Mouse (Mus musculus) neural tube, embryonic 15.5 days (tissue): ENCODE results near the gene Crtc1. TPM values are rescaled to one million over a fixed set of nuclear protein-coding genes. Genes with fewer than 3 reads are reported as not detected.

Experiments
- ATAC-seq: fragments of 200-750 bp; cut with Nextera tagmentation; 2 replicates; pipeline ENCODE4 v1.8.0; 2017; ENCODE audit warnings: mild to moderate bottlenecking, moderate TSS enrichment, moderate library complexity; ENCODE audit not compliant: low FRiP score
- H3K27ac ChIP-seq: fragments of 300-500 bp; sonication (generic); replicated peaks from 2 replicates; pipeline ENCODE4 v1.5.1; 2015; ENCODE audit warnings: mild to moderate bottlenecking, inconsistent platforms
- H3K27me3 ChIP-seq: fragments of 300-500 bp; sonication (generic); replicated peaks from 2 replicates; pipeline ENCODE4 v1.6.1; 2015; ENCODE audit warnings: inconsistent platforms
- H3K36me3 ChIP-seq: fragments of 300-500 bp; sonication (generic); 2 replicates; pipeline ENCODE4 v1.6.1; 2015; ENCODE audit warnings: inconsistent platforms
- H3K4me1 ChIP-seq: fragments of 300-500 bp; sonication (generic); 2 replicates; pipeline ENCODE4 v1.6.1; 2015; ENCODE audit warnings: inconsistent platforms
- H3K4me2 ChIP-seq: fragments of 300-500 bp; sonication (generic); 2 replicates; pipeline ENCODE4 v1.6.1; 2015; ENCODE audit warnings: inconsistent platforms, mild to moderate bottlenecking, moderate library complexity
- H3K4me3 ChIP-seq: fragments of 300-500 bp; sonication (generic); replicated peaks from 2 replicates; pipeline ENCODE4 v1.5.1; 2015; ENCODE audit warnings: mild to moderate bottlenecking, inconsistent platforms
- H3K9ac ChIP-seq: fragments of 300-500 bp; sonication (generic); replicated peaks from 2 replicates; pipeline ENCODE4 v1.6.1; 2015; ENCODE audit warnings: mild to moderate bottlenecking, inconsistent platforms
- H3K9me3 ChIP-seq: fragments of 300-500 bp; sonication (generic); replicated peaks from 2 replicates; pipeline ENCODE4 v1.6.1; 2016; ENCODE audit warnings: inconsistent platforms
- WGBS: fragments of 180-500 bp; shearing (Covaris S2); methylation state at CpG from one replicate; pipeline ENCODE4 v1.1.7; 2015; ENCODE audit warnings: mixed read lengths; 5-methylcytosine and 5-hydroxymethylcytosine counted together
- polyA plus RNA-seq: library from polyadenylated mRNA; unstranded; fragments of >200 nt; fragmentation: Nextera tagmentation; extraction: Ambion mirVana; gene quantifications from 2 replicates; pipeline ENCODE4 v1.2.1, GENCODE M21; 2015

Gene Crtc1
- polyA plus RNA-seq, 1 experiment from 2014 or later, result 45.6 TPM

DNA sequence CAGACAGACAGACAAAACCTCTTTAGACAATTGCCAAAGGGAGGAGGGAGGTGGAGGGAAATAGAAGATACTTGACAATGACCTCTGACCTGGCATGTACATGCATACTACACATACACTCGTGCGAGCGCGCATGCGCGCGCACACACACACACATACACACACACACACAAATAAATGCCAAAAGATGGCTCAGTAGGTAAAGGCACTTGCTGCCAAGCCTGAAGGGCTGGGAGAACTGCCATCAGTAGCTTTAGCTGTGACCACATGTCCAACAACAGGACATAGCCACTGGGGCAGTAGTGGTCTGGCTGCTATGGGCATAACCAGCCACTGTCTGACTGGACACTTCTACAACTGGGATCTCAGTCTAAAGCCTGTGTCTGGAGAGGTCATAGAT lies 32.5 kb upstream of the Crtc1 start:
- Histone ChIP-seq H3K4me2 (no peak overlapping the region), H3K4me3 (no peak overlapping the region), H3K36me3 (0 out of 2 replicates have a peak, but pooled peaks cover 3% of the 10 kb centered on the region), H3K4me1 (peaks cover 49% of the 10 kb centered on the region), H3K9ac (no peak overlapping the region), H3K27ac (no peak overlapping the region), H3K27me3 (no peaks in the 10 kb centered on the region), H3K9me3 (no peaks in the 10 kb centered on the region)
- ATAC-seq, result no peak
- WGBS, result 97% methylated on average over 7 of the region's 7 CpGs

DNA sequence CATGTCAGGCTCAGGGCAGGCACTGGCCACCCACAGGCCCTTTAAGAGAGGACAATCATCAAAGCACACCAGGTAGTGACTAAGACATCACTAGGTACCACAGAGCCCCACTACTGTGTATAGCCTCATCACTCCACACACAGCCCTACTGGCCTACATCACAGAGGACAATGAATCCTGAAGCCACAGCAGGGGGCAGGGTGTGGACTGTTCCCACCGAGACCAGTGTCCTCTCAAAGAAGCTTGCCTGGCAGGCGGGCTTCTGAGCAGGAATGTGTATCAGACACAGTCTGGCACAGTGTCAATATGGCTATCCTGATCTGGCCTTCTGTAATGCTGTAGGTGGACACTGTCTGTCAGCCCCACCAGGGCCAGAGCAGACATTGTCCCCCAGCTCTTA lies 30.6 kb upstream of the Crtc1 start:
- peaks cover 39% of the 10 kb centered on the region for H3K4me1 ChIP-seq
- H3K27me3 ChIP-seq, result no peaks in the 10 kb centered on the region
- H3K4me3 ChIP-seq, result no peak overlapping the region
- no peaks in the 10 kb centered on the region for H3K9me3 ChIP-seq
- no peak overlapping the region for H3K9ac ChIP-seq
- 0 out of 2 replicates have a peak overlapping the region, but pooled peaks have one; percentile 37 for H3K27ac ChIP-seq
- ATAC-seq, result no peak; the same call in 1 of the 2 replicates
- no peaks in the 10 kb centered on the region for H3K36me3 ChIP-seq
- 58% methylated on average over 2 of the region's 2 CpGs for WGBS
- no peak overlapping the region for H3K4me2 ChIP-seq

DNA sequence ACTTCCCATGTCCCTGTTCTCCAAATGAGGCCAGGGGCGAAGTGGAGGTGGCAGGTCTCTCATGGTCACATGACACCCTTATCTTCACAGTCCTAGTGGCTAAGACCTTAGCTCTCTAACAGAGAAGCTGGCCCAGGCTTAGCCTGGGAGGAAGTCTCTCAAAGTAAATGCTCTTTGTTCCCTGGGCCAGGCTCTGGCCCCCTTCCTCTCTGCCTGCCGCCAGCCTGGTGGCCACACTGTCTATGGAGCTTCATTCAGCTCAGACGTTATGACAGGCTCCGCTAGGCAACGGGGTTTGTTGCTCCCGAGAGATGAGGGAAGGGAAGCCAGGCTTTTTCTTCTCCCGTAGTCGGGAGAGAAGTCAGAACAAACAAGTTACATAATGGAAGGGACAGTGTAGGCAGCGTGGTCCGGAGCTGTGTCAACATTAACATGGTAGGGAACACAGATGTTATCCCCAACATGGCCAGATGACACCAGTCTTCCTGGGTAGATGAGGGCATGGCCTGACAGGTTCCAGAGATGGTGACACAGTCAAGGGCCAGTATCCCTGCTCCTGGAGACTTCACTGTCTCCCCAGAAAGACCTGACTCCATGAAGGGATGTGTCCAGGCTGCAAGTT lies 30.0 kb upstream of the Crtc1 start:
- Histone ChIP-seq H3K27me3 (no peaks in the 10 kb centered on the region), H3K36me3 (no peaks in the 10 kb centered on the region), H3K27ac (peak overlapping the region; percentile 37; the same call in 1 of the 2 replicates), H3K4me2 (no peak overlapping the region), H3K9me3 (no peaks in the 10 kb centered on the region), H3K4me1 (peaks cover 37% of the 10 kb centered on the region), H3K4me3 (no peak overlapping the region), H3K9ac (no peak overlapping the region)
- WGBS, result 35% methylated on average over 10 of the region's 10 CpGs
- 0 out of 2 replicates have a peak, but pooled peaks have one; percentile 45 for ATAC-seq

DNA sequence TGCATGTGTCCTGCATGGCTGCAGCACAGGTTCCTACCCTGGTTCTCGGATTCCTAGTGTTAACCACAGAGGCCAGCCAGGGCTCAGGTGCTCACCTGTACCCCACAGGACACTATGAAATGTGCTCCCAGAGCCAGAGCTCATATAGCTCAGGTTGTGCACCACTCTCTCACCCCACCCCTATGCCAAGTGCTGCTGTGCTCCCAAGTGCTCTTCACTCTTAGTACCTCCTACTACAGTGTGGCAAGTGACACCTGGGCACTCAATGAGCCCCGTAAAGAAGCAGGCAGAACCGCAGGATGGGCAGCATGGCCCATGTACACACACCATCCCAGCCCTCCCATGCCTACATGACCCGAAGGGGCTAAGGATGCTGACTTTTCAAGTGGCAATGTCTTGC lies 29.4 kb upstream of the Crtc1 start:
- Histone ChIP-seq H3K36me3 (no peaks in the 10 kb centered on the region), H3K4me2 (no peak overlapping the region), H3K4me1 (peaks cover 43% of the 10 kb centered on the region), H3K27me3 (no peaks in the 10 kb centered on the region), H3K9ac (no peak overlapping the region), H3K9me3 (no peaks in the 10 kb centered on the region), H3K27ac (peak overlapping the region; percentile 37; the same call in 1 of the 2 replicates), H3K4me3 (no peak overlapping the region)
- ATAC-seq, result no peak
- WGBS, result 94% methylated on average over 4 of the region's 4 CpGs

DNA sequence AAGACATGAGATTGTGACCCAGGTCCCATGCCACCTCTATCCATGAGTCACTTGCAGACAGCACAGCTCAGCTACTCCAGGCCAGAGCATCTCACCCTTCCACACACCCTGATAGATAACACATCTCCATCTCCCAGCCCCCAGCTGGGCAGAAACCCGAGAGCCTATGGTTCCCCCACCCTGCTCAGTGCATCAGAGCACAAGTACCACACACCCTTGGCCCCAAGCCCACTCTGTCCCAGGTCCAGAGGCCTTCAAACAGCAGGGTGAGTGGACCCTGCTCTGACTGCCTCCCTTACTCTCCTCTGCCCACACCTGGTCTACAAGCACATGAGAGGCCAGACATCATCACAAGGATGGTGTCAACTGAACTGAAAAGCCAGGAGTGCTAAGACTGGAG lies 28.5 kb upstream of the Crtc1 start:
- 70% methylated on average over 1 of the region's 1 CpGs for WGBS
- H3K9ac ChIP-seq, result no peak overlapping the region
- H3K36me3 ChIP-seq, result no peaks in the 10 kb centered on the region
- ATAC-seq, result no peak
- no peaks in the 10 kb centered on the region for H3K9me3 ChIP-seq
- H3K4me1 ChIP-seq, result peaks cover 48% of the 10 kb centered on the region
- no peak overlapping the region for H3K4me3 ChIP-seq
- no peak overlapping the region for H3K27ac ChIP-seq
- H3K4me2 ChIP-seq, result no peak overlapping the region
- H3K27me3 ChIP-seq, result no peaks in the 10 kb centered on the region

DNA sequence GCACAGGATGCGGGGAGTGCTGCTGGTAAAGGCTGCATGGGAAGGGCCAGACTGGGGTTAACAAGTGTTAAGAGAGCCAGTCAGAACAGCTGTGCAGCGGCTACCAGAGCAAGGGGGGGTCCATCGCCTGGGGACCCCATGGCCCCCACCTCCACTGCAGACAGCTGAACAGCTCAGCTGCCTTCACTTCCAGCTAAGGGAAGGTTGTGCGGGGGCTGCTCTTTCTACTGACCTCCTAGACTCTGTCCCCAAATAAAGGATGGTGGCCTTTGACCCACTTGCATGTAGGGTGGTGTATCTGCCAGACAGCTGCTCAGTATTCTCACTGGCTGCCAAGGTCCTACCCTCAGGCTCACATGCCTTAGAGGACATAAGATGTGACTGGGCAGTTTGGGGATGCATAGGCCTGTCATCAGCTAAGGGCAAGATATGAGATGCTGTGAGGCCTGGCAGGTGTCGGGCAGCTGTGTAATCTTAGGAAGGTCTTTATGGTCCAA lies 27.9 kb upstream of the Crtc1 start:
- H3K36me3 ChIP-seq, result no peaks in the 10 kb centered on the region
- no peaks in the 10 kb centered on the region for H3K27me3 ChIP-seq
- H3K4me2 ChIP-seq, result no peak overlapping the region
- H3K9me3 ChIP-seq, result no peaks in the 10 kb centered on the region
- WGBS, result 76% methylated on average over 5 of the region's 5 CpGs
- no peak for ATAC-seq
- H3K4me1 ChIP-seq, result peaks cover 48% of the 10 kb centered on the region
- H3K9ac ChIP-seq, result no peak overlapping the region
- no peak overlapping the region for H3K4me3 ChIP-seq
- H3K27ac ChIP-seq, result no peak overlapping the region

DNA sequence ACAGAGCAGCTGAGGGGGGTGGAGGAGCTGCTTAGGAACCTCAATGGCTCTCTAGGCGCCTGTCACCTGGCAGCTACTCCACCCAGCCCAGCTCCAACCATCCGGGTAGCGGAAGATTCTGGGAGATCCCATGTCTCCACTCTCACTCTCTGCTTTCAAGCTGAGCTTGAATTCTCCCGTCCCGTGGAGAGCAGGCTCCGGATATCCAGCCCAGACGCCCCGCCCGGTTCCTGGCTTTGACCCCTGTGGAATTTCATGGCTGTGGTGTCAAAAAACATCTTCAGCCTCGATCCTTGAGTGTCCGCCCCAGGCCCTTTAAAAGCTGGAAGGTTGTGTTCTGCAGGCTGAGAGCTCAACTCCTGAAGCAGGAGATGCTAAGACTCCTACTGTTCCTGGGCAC lies 27.4 kb upstream of the Crtc1 start:
- no peak overlapping the region for H3K4me3 ChIP-seq
- no peak for ATAC-seq
- H3K9ac ChIP-seq, result no peak overlapping the region
- H3K9me3 ChIP-seq, result no peaks in the 10 kb centered on the region
- H3K27ac ChIP-seq, result no peak overlapping the region
- no peak overlapping the region for H3K4me2 ChIP-seq
- H3K4me1 ChIP-seq, result peaks cover 48% of the 10 kb centered on the region
- H3K36me3 ChIP-seq, result no peaks in the 10 kb centered on the region
- no peaks in the 10 kb centered on the region for H3K27me3 ChIP-seq
- 77% methylated on average over 11 of the region's 11 CpGs for WGBS

DNA sequence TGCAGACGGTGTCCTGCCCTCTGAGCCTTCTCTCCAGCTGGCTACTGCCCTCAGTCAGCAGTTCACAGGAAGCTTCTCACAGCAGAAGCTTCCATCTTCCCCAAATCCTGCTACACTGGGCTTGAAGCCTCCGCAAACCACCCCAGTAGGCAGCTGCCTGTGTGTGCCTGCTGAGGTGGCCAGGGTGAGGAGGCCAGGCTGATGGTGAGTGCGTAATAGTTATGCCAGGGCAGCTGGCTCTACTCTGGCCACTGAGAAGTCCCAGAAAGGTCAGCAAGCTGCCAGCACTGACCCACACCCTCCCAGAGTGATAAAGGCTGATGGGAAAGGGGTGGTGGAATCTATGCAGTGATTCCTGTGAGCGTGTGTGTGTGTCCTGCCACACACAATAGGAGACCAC lies 26.9 kb upstream of the Crtc1 start:
- no peak overlapping the region for H3K4me2 ChIP-seq
- no peaks in the 10 kb centered on the region for H3K9me3 ChIP-seq
- no peak overlapping the region for H3K4me3 ChIP-seq
- H3K27ac ChIP-seq, result no peak overlapping the region
- H3K27me3 ChIP-seq, result no peaks in the 10 kb centered on the region
- H3K4me1 ChIP-seq, result peaks cover 48% of the 10 kb centered on the region
- no peaks in the 10 kb centered on the region for H3K36me3 ChIP-seq
- H3K9ac ChIP-seq, result no peak overlapping the region
- WGBS, result 84% methylated on average over 4 of the region's 4 CpGs
- ATAC-seq, result no peak

DNA sequence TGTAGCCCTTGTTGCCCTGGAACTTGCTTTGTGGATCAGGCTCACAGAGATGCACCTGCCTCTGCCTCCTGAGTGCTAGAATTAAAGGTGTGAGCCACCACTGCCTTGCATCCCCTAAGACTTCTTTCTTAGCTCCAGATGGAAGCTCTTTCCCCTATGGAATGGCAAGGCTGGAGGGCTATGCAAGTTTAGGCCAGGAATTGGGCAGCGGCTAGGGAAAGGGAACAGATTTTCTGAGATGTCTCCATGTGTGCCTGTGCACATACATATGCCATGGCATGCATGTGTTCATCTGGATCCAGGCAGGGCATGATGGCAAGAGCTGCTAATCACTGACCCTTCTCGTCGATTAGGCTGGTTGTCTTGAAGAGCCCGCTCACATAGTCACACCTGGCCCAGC lies 26.3 kb upstream of the Crtc1 start:
- Histone ChIP-seq H3K27me3 (no peaks in the 10 kb centered on the region), H3K9ac (no peak overlapping the region), H3K36me3 (no peaks in the 10 kb centered on the region), H3K4me3 (no peak overlapping the region), H3K4me2 (no peak overlapping the region), H3K27ac (no peak overlapping the region), H3K4me1 (peaks cover 48% of the 10 kb centered on the region), H3K9me3 (no peaks in the 10 kb centered on the region)
- WGBS, result 96% methylated on average over 4 of the region's 4 CpGs
- ATAC-seq, result no peak

DNA sequence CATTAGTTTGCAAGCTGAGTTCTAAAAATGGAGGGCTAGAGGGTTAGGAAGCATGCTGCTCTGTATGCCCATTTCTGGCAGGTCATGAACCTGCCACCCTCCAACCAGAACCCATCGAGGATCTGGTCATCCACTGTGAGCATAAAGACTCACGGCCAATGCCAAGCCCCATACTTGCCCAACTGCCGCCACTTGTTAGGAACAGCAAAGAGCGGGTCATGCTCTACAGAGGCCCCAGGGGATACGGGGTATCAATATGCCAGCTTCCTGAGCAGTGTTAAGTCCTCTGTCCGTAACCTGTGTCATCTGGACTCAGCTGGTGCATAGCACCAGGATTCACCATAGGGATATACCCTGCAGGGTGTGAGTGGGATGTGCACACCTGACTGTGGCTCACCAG lies 24.8 kb upstream of the Crtc1 start:
- WGBS, result 93% methylated on average over 6 of the region's 6 CpGs
- no peaks in the 10 kb centered on the region for H3K9me3 ChIP-seq
- no peak overlapping the region for H3K9ac ChIP-seq
- H3K27me3 ChIP-seq, result no peaks in the 10 kb centered on the region
- H3K36me3 ChIP-seq, result no peaks in the 10 kb centered on the region
- ATAC-seq, result no peak
- no peak overlapping the region for H3K4me3 ChIP-seq
- H3K27ac ChIP-seq, result no peak overlapping the region
- H3K4me1 ChIP-seq, result peaks cover 41% of the 10 kb centered on the region
- no peak overlapping the region for H3K4me2 ChIP-seq

DNA sequence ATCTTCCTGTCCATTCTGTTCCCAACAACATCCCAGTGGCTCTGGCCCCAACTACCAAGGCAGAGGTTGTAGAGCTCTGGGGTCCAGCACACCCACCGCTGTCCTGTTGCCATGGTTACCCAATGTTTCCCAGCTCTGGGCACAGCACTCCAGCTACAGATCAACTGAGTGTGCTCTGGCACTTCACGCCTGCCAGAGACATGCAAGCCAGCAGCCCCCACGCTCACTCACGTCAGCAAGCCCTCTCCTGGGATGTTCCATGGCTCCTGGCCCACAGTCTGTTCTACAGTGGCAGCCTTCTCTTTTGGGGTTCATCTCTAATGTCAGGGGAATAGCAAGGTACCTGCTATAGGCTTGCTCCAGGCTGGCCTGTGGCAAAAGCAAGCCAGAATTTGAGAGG lies 23.9 kb upstream of the Crtc1 start:
- Histone ChIP-seq H3K4me3 (no peak overlapping the region), H3K9me3 (no peaks in the 10 kb centered on the region), H3K9ac (no peak overlapping the region), H3K27ac (no peak overlapping the region), H3K36me3 (no peaks in the 10 kb centered on the region), H3K4me1 (peaks cover 34% of the 10 kb centered on the region), H3K4me2 (no peak overlapping the region), H3K27me3 (no peaks in the 10 kb centered on the region)
- no peak for ATAC-seq
- WGBS, result 39% methylated on average over 4 of the region's 4 CpGs

DNA sequence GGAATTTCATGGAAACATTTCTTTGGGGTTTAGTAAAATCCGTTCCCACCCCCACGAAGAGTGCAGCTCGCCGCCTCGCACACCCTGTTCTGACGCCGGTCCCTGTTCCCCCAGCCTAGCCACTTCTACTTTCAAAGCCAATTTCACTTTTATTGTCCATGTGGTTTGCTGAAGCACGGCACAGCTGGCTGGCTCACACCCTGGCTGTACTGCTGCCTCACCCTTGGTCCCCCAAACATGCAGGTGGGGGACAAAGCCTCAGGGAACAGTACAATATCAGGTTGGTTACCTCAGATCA lies 23.1 kb upstream of the Crtc1 start:
- no peak overlapping the region for H3K4me3 ChIP-seq
- no peaks in the 10 kb centered on the region for H3K36me3 ChIP-seq
- no peak overlapping the region for H3K9ac ChIP-seq
- H3K4me1 ChIP-seq, result peaks cover 27% of the 10 kb centered on the region
- no peak for ATAC-seq
- no peaks in the 10 kb centered on the region for H3K27me3 ChIP-seq
- H3K9me3 ChIP-seq, result no peaks in the 10 kb centered on the region
- H3K27ac ChIP-seq, result no peak overlapping the region
- no peak overlapping the region for H3K4me2 ChIP-seq
- 83% methylated on average over 8 of the region's 8 CpGs for WGBS
